Mouse (Mus musculus) forebrain, embryonic 15.5 days (tissue): ENCODE measurements around the gene Morc1. TPM values are rescaled to one million over a fixed set of nuclear protein-coding genes. Genes with fewer than 3 reads are reported as not detected.

Experiments
- ATAC-seq: fragments of 200-750 bp; cut with Nextera tagmentation; replicated peaks from 2 replicates; pipeline ENCODE4 v1.8.0; 2017; ENCODE audit warnings: mild to moderate bottlenecking, moderate TSS enrichment, moderate library complexity
- H3K27ac ChIP-seq: fragments of 300-500 bp; sonication (generic); replicated peaks from 2 replicates; pipeline ENCODE4 v1.5.1; 2015; ENCODE audit warnings: mild to moderate bottlenecking, inconsistent platforms
- H3K27me3 ChIP-seq: fragments of 300-500 bp; sonication (generic); 2 replicates; pipeline ENCODE4 v1.6.1; 2015; ENCODE audit warnings: inconsistent platforms
- H3K36me3 ChIP-seq: fragments of 300-500 bp; sonication (generic); 2 replicates; pipeline ENCODE4 v1.6.1; 2015; ENCODE audit warnings: mild to moderate bottlenecking, inconsistent platforms
- H3K4me1 ChIP-seq: fragments of 300-500 bp; sonication (generic); 2 replicates; pipeline ENCODE4 v1.6.1; 2015; ENCODE audit warnings: inconsistent platforms
- H3K4me2 ChIP-seq: fragments of 300-500 bp; sonication (generic); replicated peaks from 2 replicates; pipeline ENCODE4 v1.6.1; 2015; ENCODE audit warnings: mild to moderate bottlenecking, inconsistent platforms
- H3K4me3 ChIP-seq: fragments of 300-500 bp; sonication (generic); 2 replicates; pipeline ENCODE4 v1.5.1; 2015; ENCODE audit warnings: mild to moderate bottlenecking, inconsistent platforms
- H3K9ac ChIP-seq: fragments of 300-500 bp; sonication (generic); replicated peaks from 2 replicates; pipeline ENCODE4 v1.6.1; 2015; ENCODE audit warnings: mild to moderate bottlenecking, inconsistent platforms
- H3K9me3 ChIP-seq: fragments of 300-500 bp; sonication (generic); 2 replicates; pipeline ENCODE4 v1.6.1; 2016; ENCODE audit warnings: inconsistent platforms
- WGBS: fragments of 180-500 bp; shearing (Covaris S2); methylation state at CpG from one replicate; pipeline ENCODE4 v1.1.7; 2015; ENCODE audit warnings: mixed read lengths; 5-methylcytosine and 5-hydroxymethylcytosine counted together
- polyA plus RNA-seq: library from polyadenylated mRNA; unstranded; fragments of >200 nt; fragmentation: Nextera tagmentation; extraction: Ambion mirVana; gene quantifications from 2 replicates; pipeline ENCODE4 v1.2.1, GENCODE M21; 2015

Morc1 gene
- polyA plus RNA-seq, 1 experiment from 2014 or later: not detected

GRCm38 (mm10) chr16:48608224-48608623 is 177.2 kb downstream of the Morc1 start:
- WGBS: 74% methylated on average over 3 of the region's 3 CpGs
- Histone ChIP-seq H3K36me3 (no peaks in the 10 kb centered on the region), H3K9ac (no peak overlapping the region), H3K4me1 (no peaks in the 10 kb centered on the region), H3K27ac (no peak overlapping the region), H3K27me3 (no peaks in the 10 kb centered on the region), H3K4me3 (no peak overlapping the region), H3K9me3 (no peaks in the 10 kb centered on the region), H3K4me2 (no peak overlapping the region)
- ATAC-seq: no peak

- no peaks in the 10 kb centered on the region for H3K27me3 ChIP-seq
- no peaks in the 10 kb centered on the region for H3K9me3 ChIP-seq
- H3K27ac ChIP-seq: no peak overlapping the region
- no peak overlapping the region for H3K4me2 ChIP-seq
- H3K36me3 ChIP-seq: no peaks in the 10 kb centered on the region
- no peak overlapping the region for H3K9ac ChIP-seq
- H3K4me3 ChIP-seq: no peak overlapping the region
- no peak for ATAC-seq
- 71% methylated on average over 1 of the region's 1 CpGs for WGBS
- H3K4me1 ChIP-seq: no peaks in the 10 kb centered on the region
Observed at GRCm38 (mm10) chr16:48610866-48611265, 179.8 kb downstream of the Morc1 start.

DNA sequence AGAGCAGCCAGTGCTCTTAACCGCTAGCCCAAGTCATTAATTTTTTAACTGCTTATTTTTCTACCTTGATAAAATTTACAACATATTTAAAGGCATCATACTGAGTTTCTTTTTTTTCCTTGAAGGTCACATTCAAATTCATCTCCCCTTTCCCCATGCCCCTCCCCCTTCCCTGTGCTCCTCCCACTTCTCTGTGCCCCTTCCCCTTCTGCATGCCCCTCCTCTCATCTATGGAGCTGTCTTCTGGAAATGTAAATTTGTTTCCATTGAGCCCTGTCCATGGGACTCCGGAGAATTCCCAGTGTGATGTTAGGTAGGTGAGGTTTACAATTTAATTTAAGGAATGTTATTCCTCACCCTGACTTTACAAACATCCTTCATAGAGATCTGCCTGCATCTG is 180.4 kb downstream of the Morc1 start:
- H3K4me1 ChIP-seq: no peaks in the 10 kb centered on the region
- ATAC-seq: no peak
- H3K27me3 ChIP-seq: no peaks in the 10 kb centered on the region
- H3K27ac ChIP-seq: no peak overlapping the region
- H3K36me3 ChIP-seq: no peaks in the 10 kb centered on the region
- WGBS: 92% methylated on average over 2 of the region's 2 CpGs
- no peak overlapping the region for H3K9ac ChIP-seq
- no peak overlapping the region for H3K4me3 ChIP-seq
- H3K4me2 ChIP-seq: no peak overlapping the region
- no peaks in the 10 kb centered on the region for H3K9me3 ChIP-seq

GRCm38 (mm10) chr16:48613783-48614182 is 182.7 kb downstream of the Morc1 start:
- Histone ChIP-seq H3K9me3 (no peaks in the 10 kb centered on the region), H3K4me1 (no peaks in the 10 kb centered on the region), H3K27ac (no peak overlapping the region), H3K9ac (no peak overlapping the region), H3K4me2 (no peak overlapping the region), H3K4me3 (no peak overlapping the region), H3K36me3 (no peaks in the 10 kb centered on the region), H3K27me3 (no peaks in the 10 kb centered on the region)
- 0 out of 2 replicates have a peak, but pooled peaks have one; percentile 26 for ATAC-seq
- 41% methylated on average over 1 of the region's 1 CpGs for WGBS

GRCm38 (mm10) chr16:48620510-48620909 is 189.5 kb downstream of the Morc1 start:
- 21% methylated on average over 8 of the region's 8 CpGs for WGBS
- Histone ChIP-seq H3K27ac (no peak overlapping the region), H3K4me2 (no peak overlapping the region), H3K4me3 (no peak overlapping the region), H3K9me3 (no peaks in the 10 kb centered on the region), H3K27me3 (no peaks in the 10 kb centered on the region), H3K4me1 (no peaks in the 10 kb centered on the region), H3K9ac (no peak overlapping the region), H3K36me3 (no peaks in the 10 kb centered on the region)
- no peak for ATAC-seq

DNA sequence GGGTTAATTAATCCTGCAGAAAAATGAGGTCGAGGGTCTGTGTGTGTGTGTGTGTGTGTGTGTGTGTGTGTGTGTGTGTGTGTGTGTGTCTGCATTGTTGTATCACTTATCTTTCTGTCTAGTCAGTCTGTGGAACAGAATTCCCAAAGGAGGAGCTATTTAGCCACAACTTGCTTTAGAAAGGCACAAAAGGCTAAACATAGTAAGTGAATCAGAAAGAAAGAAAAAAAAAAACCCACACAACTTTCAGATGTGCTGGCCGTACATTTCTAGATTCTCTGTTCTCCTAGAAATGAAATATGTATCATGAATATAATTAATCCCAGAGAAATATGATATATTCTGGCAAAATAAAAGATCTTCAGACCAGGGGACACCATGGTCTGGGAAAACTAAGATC is 190.0 kb downstream of the Morc1 start:
- Histone ChIP-seq H3K4me2 (no peak overlapping the region), H3K4me1 (no peaks in the 10 kb centered on the region), H3K27me3 (no peaks in the 10 kb centered on the region), H3K27ac (no peak overlapping the region), H3K9me3 (no peaks in the 10 kb centered on the region), H3K9ac (no peak overlapping the region), H3K36me3 (no peaks in the 10 kb centered on the region), H3K4me3 (no peak overlapping the region)
- WGBS: 12% methylated on average over 2 of the region's 2 CpGs
- ATAC-seq: no peak

GRCm38 (mm10) chr16:48623447-48623846 is 192.4 kb downstream of the Morc1 start:
- Histone ChIP-seq H3K4me3 (no peak overlapping the region), H3K9ac (no peak overlapping the region), H3K4me2 (no peak overlapping the region), H3K27me3 (no peaks in the 10 kb centered on the region), H3K36me3 (no peaks in the 10 kb centered on the region), H3K27ac (no peak overlapping the region), H3K9me3 (no peaks in the 10 kb centered on the region), H3K4me1 (no peaks in the 10 kb centered on the region)
- 68% methylated on average over 1 of the region's 1 CpGs for WGBS
- no peak for ATAC-seq

GRCm38 (mm10) chr16:48626186-48626585 is 195.1 kb downstream of the Morc1 start:
- Histone ChIP-seq H3K4me1 (no peaks in the 10 kb centered on the region), H3K4me3 (no peak overlapping the region), H3K4me2 (no peak overlapping the region), H3K9ac (no peak overlapping the region), H3K27ac (no peak overlapping the region), H3K36me3 (no peaks in the 10 kb centered on the region), H3K27me3 (no peaks in the 10 kb centered on the region), H3K9me3 (no peaks in the 10 kb centered on the region)
- ATAC-seq: no peak
- 75% methylated on average over 3 of the region's 3 CpGs for WGBS

GRCm38 (mm10) chr16:48627296-48627695 is 196.3 kb downstream of the Morc1 start:
- Histone ChIP-seq H3K27ac (no peak overlapping the region), H3K4me2 (no peak overlapping the region), H3K9ac (no peak overlapping the region), H3K36me3 (no peaks in the 10 kb centered on the region), H3K4me1 (no peaks in the 10 kb centered on the region), H3K9me3 (no peaks in the 10 kb centered on the region), H3K27me3 (no peaks in the 10 kb centered on the region), H3K4me3 (no peak overlapping the region)
- ATAC-seq: no peak
- WGBS: 95% methylated on average over 3 of the region's 3 CpGs

GRCm38 (mm10) chr16:48629710-48630109 is 198.7 kb downstream of the Morc1 start:
- WGBS: 89% methylated on average over 5 of the region's 5 CpGs
- H3K27me3 ChIP-seq: no peaks in the 10 kb centered on the region
- no peaks in the 10 kb centered on the region for H3K4me1 ChIP-seq
- no peak overlapping the region for H3K4me3 ChIP-seq
- no peaks in the 10 kb centered on the region for H3K9me3 ChIP-seq
- H3K4me2 ChIP-seq: no peak overlapping the region
- H3K36me3 ChIP-seq: no peaks in the 10 kb centered on the region
- H3K9ac ChIP-seq: no peak overlapping the region
- ATAC-seq: no peak
- no peak overlapping the region for H3K27ac ChIP-seq

- Histone ChIP-seq H3K4me1 (no peaks in the 10 kb centered on the region), H3K9me3 (no peaks in the 10 kb centered on the region), H3K27me3 (no peaks in the 10 kb centered on the region), H3K27ac (no peak overlapping the region), H3K4me2 (no peak overlapping the region), H3K36me3 (no peaks in the 10 kb centered on the region), H3K9ac (no peak overlapping the region), H3K4me3 (no peak overlapping the region)
- WGBS: 31% methylated on average over 8 of the region's 8 CpGs
- ATAC-seq: no peak
Observed at GRCm38 (mm10) chr16:48630466-48630865, 199.4 kb downstream of the Morc1 start.

DNA sequence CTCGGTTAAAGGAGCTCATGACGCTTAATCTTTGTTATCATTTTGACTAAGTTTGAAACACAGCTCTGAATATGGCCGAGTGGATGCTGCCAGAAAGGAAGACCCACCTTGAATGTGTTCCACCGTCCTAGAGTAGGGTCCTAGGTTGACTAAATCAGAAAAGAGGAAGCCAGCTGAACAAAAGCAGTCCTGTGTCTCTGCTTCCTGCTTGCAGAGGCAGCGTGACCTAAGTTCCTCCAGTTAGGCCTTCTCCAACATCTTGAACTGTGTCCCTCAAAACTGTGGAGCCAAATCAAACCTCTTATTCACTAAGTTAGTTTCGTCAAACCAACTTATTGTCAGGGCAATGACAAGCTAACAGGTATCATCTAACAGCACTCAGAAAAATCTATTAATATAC is 201.3 kb downstream of the Morc1 start:
- no peaks in the 10 kb centered on the region for H3K9me3 ChIP-seq
- no peak for ATAC-seq
- H3K36me3 ChIP-seq: no peaks in the 10 kb centered on the region
- no peak overlapping the region for H3K27ac ChIP-seq
- no peaks in the 10 kb centered on the region for H3K4me1 ChIP-seq
- H3K4me2 ChIP-seq: no peak overlapping the region
- 86% methylated on average over 6 of the region's 6 CpGs for WGBS
- H3K9ac ChIP-seq: no peak overlapping the region
- no peaks in the 10 kb centered on the region for H3K27me3 ChIP-seq
- no peak overlapping the region for H3K4me3 ChIP-seq

GRCm38 (mm10) chr16:48646246-48646645 is 215.2 kb downstream of the Morc1 start:
- WGBS: 90% methylated on average over 2 of the region's 2 CpGs
- no peaks in the 10 kb centered on the region for H3K9me3 ChIP-seq

More at GRCm38 (mm10) chr16:48646246-48646645, 215.2 kb downstream of the Morc1 start:
- Histone ChIP-seq H3K4me2 (no peak overlapping the region), H3K4me1 (no peaks in the 10 kb centered on the region), H3K4me3 (no peak overlapping the region), H3K27ac (no peak overlapping the region), H3K9ac (no peak overlapping the region), H3K27me3 (no peaks in the 10 kb centered on the region), H3K36me3 (no peaks in the 10 kb centered on the region)
- ATAC-seq: no peak
